Mouse (Mus musculus): Measurements from ENCODE around the gene Tmem254c.
"Not testable (repeated sequence)": the region's sequence is repeated elsewhere in the genome, so short reads cannot be mapped to it uniquely, and the experiment has no call there.

DNA sequence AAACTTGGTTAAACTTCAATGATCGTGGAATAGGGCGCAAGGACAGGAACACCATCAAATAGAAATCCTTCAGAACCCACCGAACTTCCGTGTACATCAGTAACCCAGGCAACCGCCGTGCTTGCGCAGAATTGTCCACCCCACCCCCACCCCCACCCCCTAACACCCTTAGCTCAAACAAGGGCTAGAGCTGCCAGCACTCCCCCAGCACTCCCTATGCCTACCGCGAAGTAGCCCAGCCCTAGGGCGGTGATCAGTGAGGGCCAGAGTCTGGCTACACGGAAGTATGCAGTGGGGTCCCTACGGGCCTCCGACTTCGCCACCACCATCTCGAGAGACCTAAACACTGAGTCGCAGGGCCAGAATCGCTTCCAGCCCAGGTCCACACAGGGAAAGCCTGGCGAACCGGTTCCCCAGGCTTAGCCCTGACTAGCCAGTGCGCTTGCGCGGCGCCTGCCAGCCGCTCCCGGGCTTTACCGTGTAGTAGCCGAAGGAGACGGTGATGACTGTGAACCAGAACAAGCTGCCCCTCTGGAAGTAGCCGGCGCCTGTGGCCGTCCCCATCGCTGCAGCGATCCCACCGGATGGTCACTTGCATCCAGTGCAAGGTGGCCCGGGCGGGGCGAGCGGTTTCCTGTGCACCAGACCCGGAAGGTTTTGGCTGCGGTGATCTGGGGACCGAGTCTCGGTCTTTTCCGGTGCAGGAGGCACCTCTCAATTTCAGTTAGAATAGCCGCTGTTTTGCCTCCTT lies 406 bp downstream of the Tmem254c start:
- not testable (repeated sequence) for TF ChIP-seq GATA1, TAL1 (IDR thresholded peaks at IDR 0.05; ENCODE audit: low read length)

Data from erythroblast, embryonic 14.5 days (primary cell).